Mouse (Mus musculus): ENCODE data around the gene Gng2. TPM values are rescaled to one million over a fixed set of nuclear protein-coding genes. Genes with fewer than 3 reads are reported as not detected.

The Gng2 gene
- total RNA-seq, 4 experiments from 2014 or later: 262 to 293 (median 273) TPM

DNA sequence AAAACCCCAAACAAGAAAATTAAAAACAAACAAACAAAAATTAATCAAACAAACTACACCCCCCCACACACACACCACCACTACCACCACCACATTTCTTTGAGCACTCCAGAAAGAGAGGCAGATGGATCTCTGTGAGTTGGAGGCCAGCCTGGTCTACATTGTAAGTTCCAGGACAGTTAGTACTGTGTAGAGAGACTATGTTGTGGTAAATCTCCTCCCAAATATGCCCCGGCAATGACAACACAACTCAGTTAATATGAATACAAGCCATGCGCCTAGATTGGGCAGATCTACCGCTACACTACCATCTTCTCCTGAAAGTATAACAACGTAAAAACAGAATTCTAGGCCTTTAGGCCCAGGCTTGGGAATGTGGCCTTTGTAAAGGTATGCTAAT, 117.1 kb downstream of the Gng2 start:
- no peak for DNase-seq (ENCODE audit: low spot score in 2 of 2)

DNA sequence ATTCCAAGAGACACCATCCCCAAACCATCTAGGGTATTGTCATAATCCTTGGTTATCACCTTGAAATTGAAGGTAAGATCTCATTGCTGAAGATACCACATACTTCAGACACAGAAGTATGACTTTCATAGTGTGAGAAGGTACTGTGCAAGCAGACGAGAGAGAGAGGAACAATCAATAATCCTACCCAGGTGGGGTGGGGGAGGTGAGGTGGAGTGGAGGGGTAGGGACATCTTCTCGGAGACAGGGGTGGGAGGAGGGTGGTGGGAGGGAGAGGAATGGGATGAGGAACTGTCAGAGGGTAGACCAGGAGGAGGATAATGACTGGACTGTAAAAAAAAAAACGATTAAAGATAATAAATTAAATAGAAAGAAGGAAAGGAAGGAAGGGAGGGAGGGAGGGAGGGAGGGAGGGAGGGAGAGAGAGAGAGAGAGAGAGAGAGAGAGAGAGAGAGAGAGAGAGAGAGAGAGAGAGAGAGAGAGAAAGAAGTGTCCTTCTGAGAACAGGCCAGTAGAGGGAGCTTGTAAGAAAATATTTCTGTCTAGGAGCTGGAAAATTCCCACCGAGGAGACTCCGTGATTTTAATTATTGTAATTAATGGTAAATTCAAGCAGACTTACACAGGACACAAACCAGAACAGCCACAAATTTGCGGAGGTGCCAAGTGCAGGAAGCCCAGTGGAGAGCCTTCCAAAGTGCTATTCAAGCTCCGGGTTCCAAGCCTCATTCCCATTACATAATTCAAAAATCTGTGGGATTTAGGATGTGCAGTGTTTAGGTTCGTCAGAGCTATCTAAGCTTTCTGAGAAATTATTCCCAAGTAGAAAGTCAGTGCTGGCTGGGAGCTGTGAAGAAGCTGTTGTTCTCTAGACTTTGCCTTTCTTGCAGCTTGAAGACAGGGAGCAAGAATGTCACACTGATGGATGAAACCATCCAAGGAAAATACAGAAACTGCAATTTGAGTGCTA, 118.3 kb downstream of the Gng2 start:
- peak; percentile 29 to 59 for DNase-seq (ENCODE audit: low spot score in 2 of 2)

GRCm38 (mm10) chr14:19858279-19858678, 119.1 kb downstream of the Gng2 start:
- no peak for DNase-seq (ENCODE audit: low spot score in 2 of 2)

- no peak for DNase-seq (ENCODE audit: low spot score in 2 of 2)
These were observed 124.0 kb downstream of the Gng2 start for GRCm38 (mm10) chr14:19853471-19853870.

DNA sequence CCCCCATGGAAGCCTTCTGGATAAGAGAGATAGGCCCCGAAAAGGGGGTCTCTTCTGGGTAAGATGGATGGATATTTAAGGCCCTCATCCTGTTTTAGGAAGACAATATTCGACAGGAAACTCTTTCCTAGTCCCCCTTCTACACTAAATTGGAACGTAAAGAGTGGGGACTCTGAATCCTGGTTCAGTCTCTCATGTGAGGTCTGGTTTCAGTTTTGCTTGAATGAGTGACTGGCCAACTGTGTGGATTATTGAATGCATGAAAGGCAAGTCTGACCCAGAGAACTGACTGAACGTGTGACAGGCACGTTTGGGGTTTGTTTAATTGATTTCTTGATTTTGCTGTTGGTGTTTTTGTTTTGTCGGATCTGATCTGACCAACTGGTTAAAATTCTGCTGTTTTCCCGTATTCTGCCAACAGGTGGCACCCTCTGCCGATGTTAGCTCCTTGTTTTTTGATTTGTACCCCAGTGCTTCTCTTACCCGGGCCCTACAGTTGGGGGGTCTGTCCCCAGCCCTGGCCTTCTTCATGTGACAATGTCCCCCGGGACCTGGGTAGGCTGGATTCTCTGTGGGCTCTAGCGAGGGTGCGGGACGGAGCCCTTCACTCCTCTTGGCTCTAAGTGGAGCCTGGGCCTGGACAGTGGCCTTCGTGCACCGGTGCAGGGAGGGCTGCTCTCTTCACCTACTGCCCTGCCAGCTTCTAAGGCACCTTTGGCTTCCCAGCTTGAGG, 137.7 kb downstream of the Gng2 start:
- peak; percentile 40 to 82 for DNase-seq (ENCODE audit: low spot score in 2 of 2)

DNA sequence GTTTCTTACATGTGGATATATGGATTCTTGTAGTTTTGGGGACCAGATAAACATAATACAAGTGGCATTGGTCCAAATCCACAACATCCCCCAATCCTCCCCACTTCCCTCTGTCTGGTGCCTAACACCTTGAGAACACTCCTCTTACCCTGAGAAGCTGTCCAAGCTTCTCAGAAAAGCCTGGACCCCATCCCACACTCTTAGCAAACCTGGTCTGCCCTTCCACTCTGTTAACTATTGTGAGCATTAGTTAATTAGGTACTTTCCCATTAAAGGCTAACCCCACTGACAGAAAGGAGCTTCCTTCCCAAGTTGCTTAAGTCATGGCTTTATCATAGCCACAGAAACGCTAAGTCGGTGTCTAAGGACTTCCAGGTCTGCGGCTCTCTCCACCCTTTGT, 141.1 kb downstream of the Gng2 start:
- no peak for DNase-seq (ENCODE audit: low spot score in 2 of 2)

DNA sequence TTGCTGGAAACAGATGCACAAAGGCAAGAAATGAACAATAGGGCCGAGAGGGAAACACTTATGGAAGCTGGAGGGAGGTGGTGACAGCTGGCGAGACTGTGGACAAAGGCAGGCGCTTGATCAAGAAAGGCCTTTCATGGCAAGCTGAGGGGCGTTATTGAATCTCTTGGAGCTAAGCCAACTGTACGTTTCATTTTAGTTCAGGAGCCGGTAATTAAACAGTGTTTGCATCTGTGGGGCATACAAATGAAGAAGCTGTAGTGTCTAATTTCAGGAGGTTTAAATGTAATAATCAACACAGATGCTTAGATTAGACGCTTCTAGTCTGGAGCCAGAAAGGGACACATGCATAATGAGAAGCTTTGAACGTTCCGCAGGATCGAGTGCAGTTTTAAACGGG, 151.9 kb downstream of the Gng2 start:
- DNase-seq (ENCODE audit: low spot score in 2 of 2): no peak

GRCm38 (mm10) chr14:19823321-19824142, 153.9 kb downstream of the Gng2 start, which contains the start of gene Rtraf:
Gene Rtraf, minus strand, starts transcription at chr14:19823824.
- peak; percentile 84 to 87 for DNase-seq (ENCODE audit: low spot score in 2 of 2)

Other genes with a start within 250 kb of the Gng2 start
- gene Nid2, start 226.4 kb downstream of the Gng2 start, total RNA-seq (2022): 1 to 10 TPM; 2.6 to 5.2 (median 3.4) TPM
- 10 to 100 TPM; 50.4 to 57.2 (median 54.8) TPM for gene Rtraf, start 153.8 kb downstream of the Gng2 start, total RNA-seq (2022)
- gene Saysd1, start 160.9 kb upstream of the Gng2 start, total RNA-seq (2022): 1 to 10 TPM; 4.2 to 5.9 (median 4.8) TPM
- gene Kcnk5, start 204.2 kb upstream of the Gng2 start, total RNA-seq (2022): under 1 TPM; 0.33 to 0.71 (median 0.48) TPM